Mouse (Mus musculus) ES-E14 (cell line): ENCODE data around the gene Cdk19. TPM values are rescaled to one million over a fixed set of nuclear protein-coding genes. Genes with fewer than 3 reads are reported as not detected.
A peak's percentile ranks its signal among the peaks of the same experiment; 100 is the strongest.

Experiments used
- DNase-seq: peaks from one replicate; pipeline ENCODE4 v3.0.0-alpha.2; 2013; ENCODE audit warnings: low read depth, low spot score
- H3K27ac ChIP-seq: 2 replicates; pipeline ENCODE4 v1.5.1; 2012; ENCODE audit warnings: low read depth, mild to moderate bottlenecking, low read length, moderate library complexity, mixed read lengths; ENCODE audit not compliant: poor library complexity, insufficient read depth, severe bottlenecking
- H3K36me3 ChIP-seq: 2 replicates; pipeline ENCODE4 v1.6.1; 2012; ENCODE audit warnings: mild to moderate bottlenecking, low read length, moderate library complexity, mixed read lengths; ENCODE audit not compliant: control insufficient read depth, poor library complexity, insufficient read depth, severe bottlenecking
- H3K4me1 ChIP-seq, 2 experiments: fragments of 150-350 bp in 1 of 2; sonication (generic) in 1 of 2; 2 replicates each; pipeline ENCODE4 v1.6.1; 2012; ENCODE audit warnings: low read length in 2 of 2, mild to moderate bottlenecking in 1 of 2, mixed read lengths in 1 of 2; ENCODE audit not compliant: control insufficient read depth in 2 of 2, insufficient read depth in 2 of 2, poor library complexity in 1 of 2
- H3K4me3 ChIP-seq, 2 experiments: fragments of 150-350 bp in 1 of 2; sonication (generic) in 1 of 2; 2 replicates each; pipeline ENCODE4 v1.5.1; 2012; ENCODE audit warnings: low read length in 2 of 2, low read depth in 1 of 2, mild to moderate bottlenecking in 1 of 2, mixed read lengths in 1 of 2; ENCODE audit not compliant: insufficient read depth in 1 of 2, poor library complexity in 1 of 2, severe bottlenecking in 1 of 2
- H3K9ac ChIP-seq: 2 replicates; pipeline ENCODE4 v1.6.1; 2012; ENCODE audit warnings: low read depth, mild to moderate bottlenecking, low read length, mixed read lengths; ENCODE audit not compliant: poor library complexity, insufficient read depth, severe bottlenecking
- H3K9me3 ChIP-seq: fragments of 150-350 bp; sonication (generic); 2 replicates; pipeline ENCODE4 v1.6.1; 2012; ENCODE audit warnings: low read depth, mild to moderate bottlenecking, low read length; ENCODE audit not compliant: control insufficient read depth, insufficient read depth
- CHD2 ChIP-seq: IDR thresholded peaks from 2 replicates; pipeline ENCODE4 v1.6.1; 2014; ENCODE audit warnings: mild to moderate bottlenecking, low read depth, low read length, inconsistent platforms
- HCFC1 ChIP-seq: IDR thresholded peaks from 2 replicates; pipeline ENCODE4 v1.6.1; 2012; ENCODE audit warnings: low read length, inconsistent platforms, borderline replicate concordance; ENCODE audit not compliant: insufficient read depth
- MAFK ChIP-seq: IDR thresholded peaks from 2 replicates; pipeline ENCODE4 v1.6.1; 2014; ENCODE audit warnings: mild to moderate bottlenecking, low read depth, low read length, inconsistent platforms; ENCODE audit not compliant: insufficient read depth
- ZC3H11A ChIP-seq: IDR thresholded peaks from 2 replicates; pipeline ENCODE4 v1.6.1; 2012; ENCODE audit warnings: low read depth, mild to moderate bottlenecking, inconsistent platforms, low read length, borderline replicate concordance
- ZNF384 ChIP-seq: IDR thresholded peaks from 2 replicates; pipeline ENCODE4 v1.6.1; 2012; ENCODE audit warnings: low read depth, low read length, inconsistent platforms
- in situ Hi-C, 2 experiments: fragments of 600-800 bp; cut with MboI; formaldehyde crosslinking; loops; one replicate each; pipeline ENCODE4 v1.15.1; 2025; ENCODE audit warnings: low sequenced_read_pairs in 2 of 2, inconsistent platforms in 1 of 2; ENCODE audit not compliant: unreplicated experiment in 2 of 2
- total RNA-seq: library from RNA; depleted of rRNA; stranded (reverse); fragments of 300-350 nt; gene quantifications from 2 replicates; pipeline ENCODE4 v1.2.3, GENCODE M21; 2012

The Cdk19 gene
- total RNA-seq, 1 experiment: 6.4 TPM

DNA sequence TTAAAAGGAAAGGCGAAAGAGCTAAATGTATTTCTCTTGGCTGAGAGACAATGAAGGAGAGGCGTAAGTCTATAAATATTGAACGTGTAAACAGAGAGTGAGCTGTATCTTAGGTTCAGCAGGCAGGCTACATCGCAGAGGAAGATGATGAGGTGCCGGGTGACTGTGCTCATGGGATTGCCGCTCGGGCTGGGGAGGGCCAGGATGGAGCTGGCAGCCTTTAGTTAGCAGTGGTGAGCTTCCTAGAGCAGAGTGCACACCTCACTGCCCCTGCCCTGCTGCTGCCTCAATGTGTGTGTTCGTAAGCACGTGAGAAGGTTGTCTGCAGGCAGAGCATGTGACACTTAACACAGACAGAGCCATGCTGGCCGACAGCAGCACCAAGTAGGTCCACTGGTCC is 101.4 kb downstream of the Cdk19 start:
- Histone ChIP-seq H3K9ac (peak overlapping the region; percentile 7; the same call in 1 of the 2 replicates), H3K4me3 (no peak overlapping the region), H3K9me3 (no peaks in the 10 kb centered on the region), H3K27ac (no peak overlapping the region; the same call in 1 of the 2 replicates), H3K36me3 (no peaks in the 10 kb centered on the region), H3K4me1 (peaks cover 5 to 9% of the 10 kb centered on the region in 2 experiments; a peak in 2 of 4 replicates)
- DNase-seq: no peak
- TF ChIP-seq ZC3H11A: no peak
- TF ChIP-seq ZNF384: no peak
- no peak for TF ChIP-seq HCFC1
- no peak for TF ChIP-seq MAFK
- no peak for TF ChIP-seq CHD2
- in situ Hi-C loops: no loop called here

DNA sequence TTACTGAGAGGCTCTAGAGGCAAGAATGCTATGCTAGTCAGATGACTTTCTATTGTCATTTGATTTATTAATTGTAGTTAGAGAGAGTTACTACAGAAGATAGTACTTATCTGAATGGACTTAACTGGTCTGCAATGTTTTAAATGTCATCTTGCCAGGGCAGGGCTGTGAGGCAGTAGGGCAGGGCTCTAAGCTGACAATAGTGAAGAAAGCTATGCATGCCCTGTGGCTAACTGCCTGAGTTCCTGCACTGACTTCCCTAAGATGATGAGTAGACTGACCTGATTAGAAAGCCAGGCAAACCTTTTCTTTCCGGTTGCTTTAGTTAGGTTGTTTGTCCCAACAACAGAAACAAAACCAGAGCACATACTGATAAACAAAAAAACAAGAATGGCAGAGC is 102.7 kb downstream of the Cdk19 start:
- no peak for TF ChIP-seq ZNF384
- no peak for TF ChIP-seq HCFC1
- no peak for TF ChIP-seq ZC3H11A
- TF ChIP-seq CHD2: no peak
- TF ChIP-seq MAFK: no peak
- H3K4me3 ChIP-seq: no peak overlapping the region
- no peak overlapping the region for H3K9ac ChIP-seq
- in situ Hi-C loops: no loop called here
- H3K4me1 ChIP-seq: peaks cover 5 to 9% of the 10 kb centered on the region in 2 experiments; a peak in 2 of 4 replicates
- peak overlapping the region; percentile 25; the same call in 1 of the 2 replicates for H3K27ac ChIP-seq
- H3K9me3 ChIP-seq: no peaks in the 10 kb centered on the region
- DNase-seq: no peak
- no peaks in the 10 kb centered on the region for H3K36me3 ChIP-seq

DNA sequence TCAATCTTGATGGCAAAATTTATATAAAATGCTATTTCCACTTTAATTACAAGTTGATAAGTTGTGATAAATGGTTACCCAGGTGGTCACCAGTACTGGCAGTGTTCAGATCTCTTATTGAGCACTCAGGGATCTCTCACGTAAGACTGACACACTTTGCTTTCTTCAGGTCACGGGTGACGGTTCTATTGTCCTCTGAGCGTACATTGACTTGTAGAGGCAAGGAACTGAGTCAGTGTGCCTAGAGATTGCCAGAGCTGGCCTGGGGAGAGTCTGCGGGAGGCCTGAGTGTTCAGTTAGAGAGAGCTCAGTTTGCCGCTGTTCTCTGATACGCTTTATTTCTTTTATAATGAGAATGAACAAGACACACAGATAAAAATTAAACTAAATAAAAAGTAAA is 104.0 kb downstream of the Cdk19 start:
- peaks cover 5 to 9% of the 10 kb centered on the region in 2 experiments; a peak in 2 of 4 replicates for H3K4me1 ChIP-seq
- no peaks in the 10 kb centered on the region for H3K36me3 ChIP-seq
- in situ Hi-C loops: no loop called here
- no peaks in the 10 kb centered on the region for H3K9me3 ChIP-seq
- H3K27ac ChIP-seq: no peak overlapping the region; the same call in 1 of the 2 replicates
- TF ChIP-seq HCFC1 (no peak), ZC3H11A (no peak), CHD2 (no peak), MAFK (no peak), ZNF384 (no peak)
- no peak for DNase-seq
- no peak overlapping the region for H3K4me3 ChIP-seq
- no peak overlapping the region; the same call in 1 of the 2 replicates for H3K9ac ChIP-seq

DNA sequence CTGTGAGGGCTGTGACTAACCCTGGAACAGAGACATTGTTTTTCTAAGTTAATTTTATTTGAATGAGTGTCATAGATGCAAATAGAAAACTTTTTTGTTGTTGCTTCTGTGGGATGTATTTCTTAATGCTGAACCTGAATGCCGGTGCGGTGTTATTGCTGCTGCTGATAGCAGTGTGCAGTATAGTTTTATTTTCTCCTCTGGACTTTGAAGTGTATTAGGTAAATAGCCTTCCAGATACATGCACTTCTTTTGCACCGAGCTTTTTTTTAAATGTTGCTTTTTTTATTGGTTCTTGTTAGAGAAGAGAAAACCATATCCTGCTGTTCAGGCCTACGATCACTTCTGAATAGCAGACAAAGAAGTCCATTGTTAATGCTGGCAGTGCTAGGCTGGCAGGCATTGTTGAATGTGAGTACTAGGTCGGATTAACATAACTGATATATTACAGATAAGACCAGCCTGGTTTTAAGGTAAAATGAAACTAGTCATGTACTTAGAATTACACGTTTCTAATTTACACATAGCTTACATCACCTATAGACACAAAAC is 104.5 kb downstream of the Cdk19 start:
- H3K9me3 ChIP-seq: no peaks in the 10 kb centered on the region
- no peak for DNase-seq
- no peak overlapping the region for H3K4me3 ChIP-seq
- H3K36me3 ChIP-seq: no peaks in the 10 kb centered on the region
- no peak overlapping the region for H3K9ac ChIP-seq
- TF ChIP-seq HCFC1 (no peak), ZNF384 (no peak), ZC3H11A (no peak), MAFK (no peak)
- peaks cover 5 to 9% of the 10 kb centered on the region in 2 experiments; a peak in 2 of 4 replicates for H3K4me1 ChIP-seq
- in situ Hi-C loops: no loop called here
- H3K27ac ChIP-seq: no peak overlapping the region

DNA sequence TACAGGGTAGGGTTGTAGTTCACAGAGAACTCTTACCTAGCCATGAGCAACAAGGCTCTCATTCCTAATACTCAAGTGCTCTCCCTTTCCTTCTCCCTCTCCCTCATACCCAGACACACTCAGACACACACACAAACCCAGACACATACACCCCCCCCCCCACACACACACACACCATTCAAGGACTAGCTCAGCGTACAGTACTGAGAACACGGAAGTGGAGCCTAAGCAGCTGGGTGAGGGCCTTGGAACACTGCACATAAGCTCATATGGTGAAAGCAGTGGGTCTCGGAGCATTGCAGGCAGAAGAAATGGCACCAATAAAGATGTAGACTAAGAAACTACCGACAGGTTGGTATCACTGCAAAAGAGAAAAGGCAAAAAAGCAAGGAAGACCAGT is 105.2 kb downstream of the Cdk19 start:
- Histone ChIP-seq H3K27ac (no peak overlapping the region), H3K4me1 (peaks cover 5 to 9% of the 10 kb centered on the region in 2 experiments; a peak in 2 of 4 replicates), H3K9me3 (no peaks in the 10 kb centered on the region), H3K36me3 (no peaks in the 10 kb centered on the region), H3K9ac (no peak overlapping the region), H3K4me3 (no peak overlapping the region)
- TF ChIP-seq HCFC1 (no peak), ZNF384 (no peak), MAFK (no peak), ZC3H11A (no peak), CHD2 (no peak)
- in situ Hi-C loops: no loop called here
- DNase-seq: no peak
